ENCODE assay signal across 29 mouse cellular contexts in the genomic region with DNA sequence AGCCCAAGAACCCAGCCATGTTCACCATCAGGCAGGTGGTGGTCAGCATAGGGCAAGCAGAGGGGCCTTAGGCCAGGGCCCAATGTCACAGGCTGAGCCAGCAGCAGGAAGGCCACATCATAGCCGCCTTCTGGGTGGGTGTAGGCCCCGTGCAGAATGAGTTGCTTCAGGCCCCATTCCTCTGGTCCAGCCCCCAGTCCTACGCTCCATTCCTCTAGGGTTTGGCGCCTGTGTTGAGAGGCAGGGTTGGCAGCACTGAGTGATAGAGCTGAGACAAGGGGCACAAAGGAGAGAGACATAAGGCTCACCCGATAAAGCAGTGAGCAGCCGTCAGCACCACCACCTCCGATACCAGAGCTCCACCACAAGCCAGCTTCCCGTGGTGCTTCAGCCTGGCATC. TPM values are rescaled to one million over a fixed set of nuclear protein-coding genes. Genes with fewer than 3 reads are reported as not detected.
"Had no signal": no experiment of that assay in that cellular context is flagged by ENCODE, and none has a peak within 500 bp of the region (broad histone marks: within the 10 kb centered on the region; RNA-seq: fewer than 3 reads in every experiment).

No protein-coding gene starts in this region.

- H3K4me3 ChIP-seq: left cerebral cortex, adult 2 months; limb, embryonic 13.5 days; liver, embryonic 12.5 days had no signal

- ATAC-seq: liver, embryonic 12.5 days; lung, postnatal 0 days had no signal

- H3K27me3 ChIP-seq: limb, embryonic 13.5 days; liver, embryonic 12.5 days had no signal

- H3K9me3 ChIP-seq: limb, embryonic 13.5 days had no signal

- H3K4me2 ChIP-seq: limb, embryonic 13.5 days; liver, embryonic 12.5 days; lung, embryonic 14.5 days; midbrain, embryonic 11.5 days had no signal

- H3K27ac ChIP-seq: left cerebral cortex, adult 2 months; limb, embryonic 13.5 days; liver, embryonic 12.5 days; macrophage had no signal

- H3K9ac ChIP-seq: limb, embryonic 13.5 days; liver, embryonic 12.5 days; lung, embryonic 14.5 days had no signal

- DNase-seq: kidney, adult 18-20 months; kidney, adult 9 months; kidney, postnatal 14 days; kidney, postnatal 4 days; layer of hippocampus, postnatal 36 days; liver; lung, embryonic 14.5 days; midbrain, embryonic 14.5 days; thymus, adult 18-20 months; thymus, postnatal 36 days had no signal

RNA-seq across cellular contexts. Expression of gene Prss53, which starts 3.6 kb away (rescaled TPM):
- polyA plus RNA-seq: macrophage had no signal

RNA-seq across cellular contexts. Expression of gene Gm21974, which starts 8.1 kb away (rescaled TPM):
- total RNA-seq: layer of hippocampus, adult 18-20 months; layer of hippocampus, postnatal 10 days; layer of hippocampus, postnatal 36 days; left cerebral cortex, adult 2 months; left cerebral cortex, postnatal 10 days; left cerebral cortex, postnatal 36 days; megakaryocyte-erythroid progenitor cell, adult 5-6 weeks had no signal
- polyA plus RNA-seq: kidney, embryonic 16.5 days; limb, embryonic 13.5 days; liver, embryonic 12.5 days; liver, embryonic 16.5 days; lung, embryonic 14.5 days; lung, postnatal 0 days; macrophage; midbrain, embryonic 11.5 days; midbrain, embryonic 14.5 days; midbrain, postnatal 0 days; neural tube, embryonic 11.5 days; small intestine, adult 2 months; spleen, adult 2 months; stomach, embryonic 16.5 days; testis, adult 2 months had no signal
